Mouse (Mus musculus): ENCODE measurements around the gene Tmem169.

Tmem169 gene

DNA sequence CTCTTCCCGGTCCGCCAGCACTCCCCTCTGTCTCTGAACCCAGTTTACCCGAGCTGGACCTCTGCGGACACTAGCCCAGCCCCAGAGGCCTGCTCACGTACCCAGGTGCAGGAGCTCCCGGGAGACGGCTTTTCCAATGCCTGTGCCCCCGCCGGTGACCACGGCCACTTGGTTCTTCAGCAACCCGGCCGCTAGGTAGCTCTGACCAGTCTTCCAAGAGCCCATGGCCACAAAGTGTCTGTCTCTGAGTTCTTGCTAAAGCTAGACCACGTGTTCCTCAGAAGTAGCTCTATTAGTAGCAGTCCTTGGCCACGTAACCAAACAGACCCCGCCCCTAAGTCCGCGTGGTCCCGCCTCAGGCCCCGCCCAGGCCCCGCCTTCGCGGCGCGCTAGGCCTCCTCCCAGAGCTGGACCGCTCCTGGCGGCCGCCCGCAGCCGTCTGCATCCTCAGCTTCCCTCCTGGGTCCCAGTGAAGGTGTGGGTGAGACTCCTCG lies at the start of gene Tmem169, which contains the start of gene Pecr:
Tmem169 (plus strand) TSS at position 378 of the 494 bp plus-strand sequence.
Pecr (minus strand) TSS at position 323 of the 494 bp plus-strand sequence.
- in situ Hi-C loops (cut with MboI, MseI) = loop anchor here (10.0 kb wide), 1 partner anchor 301 kb away; the partner anchor contains the start of gene Smarcal1

- in situ Hi-C loops (cut with MboI, MseI) = loop anchor here (25.0 kb wide), 1 partner anchor 1726 kb away; no protein-coding TSS in a partner anchor
These were observed 47.7 kb upstream of the Tmem169 start for GRCm38 (mm10) chr1:72236363-72237006.

- in situ Hi-C loops (cut with MboI, MseI) = loop anchor here (25.0 kb wide), 1 partner anchor 1725 kb away; no protein-coding TSS in a partner anchor
These were observed 47.0 kb upstream of the Tmem169 start for GRCm38 (mm10) chr1:72237007-72237775.

DNA sequence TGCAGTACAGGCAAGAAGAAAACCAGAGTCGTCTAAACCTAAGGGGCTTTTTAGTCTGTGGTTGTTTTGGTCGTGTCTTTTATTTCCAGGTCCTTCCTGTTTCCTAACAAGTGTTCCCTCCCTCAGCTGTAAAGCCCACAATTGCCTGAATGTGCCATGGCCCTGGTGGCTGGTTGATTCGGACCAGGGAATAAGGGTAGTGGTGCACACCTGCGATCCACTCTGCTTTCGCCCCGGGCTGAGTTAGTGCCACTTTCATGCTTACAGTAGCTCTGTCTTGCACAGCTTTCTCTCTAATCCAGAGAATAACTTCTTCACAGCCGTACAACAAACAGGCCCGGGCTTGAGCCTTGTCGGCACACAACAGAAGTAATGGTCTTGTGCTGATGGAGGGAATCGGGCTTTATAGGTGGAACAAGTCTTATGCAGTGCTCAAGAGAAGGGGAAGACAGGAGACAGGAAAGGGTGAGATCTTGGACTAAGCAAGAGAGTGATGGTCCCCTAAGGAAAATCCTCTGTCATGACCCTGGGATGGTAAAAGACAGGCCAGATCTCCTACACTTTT lies 46.1 kb upstream of the Tmem169 start:
- in situ Hi-C loops (cut with MboI, MseI) = loop anchor here (25.0 kb wide), 1 partner anchor 1724 kb away; no protein-coding TSS in a partner anchor

GRCm38 (mm10) chr1:72239113-72239512 lies 45.1 kb upstream of the Tmem169 start:
- in situ Hi-C loops (cut with MboI, MseI) = loop anchor here (25.0 kb wide), 1 partner anchor 1723 kb away; no protein-coding TSS in a partner anchor

DNA sequence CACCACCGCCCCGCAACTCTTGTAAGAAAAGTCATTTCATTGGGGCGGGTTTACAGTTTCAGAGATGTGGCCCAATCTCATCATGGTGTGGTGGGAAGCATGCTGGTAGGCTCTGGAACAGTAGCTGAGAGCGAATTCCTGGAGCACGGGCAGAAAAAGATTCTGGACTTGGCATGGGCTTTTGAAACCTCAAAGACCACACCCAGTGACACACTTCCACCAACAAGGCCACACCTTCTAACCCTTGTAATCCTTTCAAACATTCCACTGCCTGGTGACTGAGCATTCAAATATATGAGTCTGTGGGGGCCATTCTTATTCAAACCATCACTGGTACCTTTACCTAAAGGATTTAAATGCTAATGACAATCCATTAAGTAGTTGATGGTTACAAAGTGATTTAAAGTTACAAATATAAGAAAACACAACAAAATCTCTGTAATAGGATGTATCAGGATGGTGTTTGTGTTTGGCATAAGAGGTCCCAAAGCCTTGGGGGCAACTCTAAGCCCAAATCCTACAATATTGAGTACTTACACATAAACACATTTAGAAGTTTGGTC lies 41.5 kb upstream of the Tmem169 start:
- in situ Hi-C loops (cut with MboI, MseI) = loop anchor here (25.0 kb wide), 1 partner anchor 1720 kb away; no protein-coding TSS in a partner anchor

GRCm38 (mm10) chr1:72243656-72244316 lies 40.4 kb upstream of the Tmem169 start:
- in situ Hi-C loops (cut with MboI, MseI) = loop anchor here (25.0 kb wide), 1 partner anchor 1719 kb away; no protein-coding TSS in a partner anchor

GRCm38 (mm10) chr1:72244317-72245036 lies 39.7 kb upstream of the Tmem169 start:
- in situ Hi-C loops (cut with MboI, MseI) = loop anchor here (25.0 kb wide), 1 partner anchor 1718 kb away; no protein-coding TSS in a partner anchor

DNA sequence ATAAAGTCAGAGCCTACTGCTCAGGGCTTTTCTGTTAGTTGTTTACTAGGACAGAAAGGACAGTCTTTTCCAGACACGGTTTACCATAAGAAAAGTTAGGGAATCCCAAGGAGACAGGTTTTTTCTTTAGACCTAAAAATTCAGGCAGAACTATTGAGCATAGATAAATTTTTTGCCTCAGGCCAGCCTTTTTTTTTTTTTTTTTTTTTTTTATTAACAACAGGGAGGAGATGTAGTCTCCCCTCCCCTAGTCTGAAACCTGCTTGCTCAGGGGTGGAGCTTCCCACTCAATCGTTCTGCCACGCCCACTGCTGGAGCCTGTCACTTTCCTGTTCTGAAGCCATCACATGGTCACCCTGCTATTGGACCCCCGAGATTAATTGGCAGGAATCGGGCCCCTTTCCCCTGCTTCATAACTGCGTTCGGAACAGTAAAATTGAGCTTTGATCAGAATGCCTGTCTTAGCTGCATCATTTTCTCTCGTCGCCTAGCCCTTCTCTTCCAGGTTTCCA lies 35.9 kb upstream of the Tmem169 start:
- in situ Hi-C loops (cut with MboI, MseI) = loop anchor here (25.0 kb wide), 1 partner anchor 1714 kb away; no protein-coding TSS in a partner anchor

- in situ Hi-C loops (cut with MboI, MseI) = loop anchor here (10.0 kb wide), 1 partner anchor 53 kb away; the partner anchor contains the start of gene Xrcc5
These were observed 32.4 kb upstream of the Tmem169 start for GRCm38 (mm10) chr1:72251806-72252205.

DNA sequence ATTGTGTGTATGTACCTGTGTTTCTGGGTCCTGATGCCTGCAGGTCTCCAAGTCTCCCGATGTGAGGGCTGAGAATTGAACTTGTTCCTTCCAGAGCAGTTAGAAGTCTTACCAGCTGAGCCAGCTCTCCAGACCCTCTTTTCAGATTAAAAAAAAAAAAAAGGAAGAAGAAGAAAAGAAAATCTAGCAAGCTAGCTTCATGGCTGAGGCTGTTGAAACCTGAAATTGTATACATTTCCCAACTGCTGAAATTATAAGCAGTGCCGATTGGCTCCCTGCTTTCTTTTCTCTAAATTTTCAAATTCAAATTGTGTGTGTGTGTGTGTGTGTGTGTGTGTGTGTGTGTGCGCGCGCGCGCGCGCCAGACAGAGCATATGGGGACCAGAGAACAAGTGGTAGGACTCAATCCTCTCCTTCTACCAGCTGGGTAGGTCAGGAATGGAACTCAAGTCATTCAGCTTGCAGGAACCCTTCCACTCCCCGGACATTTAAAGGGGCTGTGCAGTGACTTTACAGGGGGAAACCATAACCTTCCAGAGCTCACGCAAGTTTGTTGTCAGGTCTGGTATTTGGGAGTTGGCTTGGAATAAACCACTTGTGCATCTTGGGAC lies 30.2 kb upstream of the Tmem169 start:
- in situ Hi-C loops (cut with MboI, MseI) = loop anchor here (10.0 kb wide), 1 partner anchor 51 kb away; the partner anchor contains the start of gene Xrcc5

GRCm38 (mm10) chr1:72254545-72255061 lies 29.6 kb upstream of the Tmem169 start:
- in situ Hi-C loops (cut with MboI, MseI) = loop anchor here (10.0 kb wide), 1 partner anchor 50 kb away; the partner anchor contains the start of gene Xrcc5

GRCm38 (mm10) chr1:72255062-72255853 lies 28.9 kb upstream of the Tmem169 start:
- in situ Hi-C loops (cut with MboI, MseI) = loop anchor here (10.0 kb wide), 1 partner anchor 50 kb away; the partner anchor contains the start of gene Xrcc5

- in situ Hi-C loops (cut with MboI, MseI) = loop anchor here (10.0 kb wide), 1 partner anchor 49 kb away; the partner anchor contains the start of gene Xrcc5
These were observed 28.4 kb upstream of the Tmem169 start for GRCm38 (mm10) chr1:72255854-72256175.

- in situ Hi-C loops (cut with MboI, MseI) = loop anchor here (10.0 kb wide), 1 partner anchor 48 kb away; the partner anchor contains the start of gene Xrcc5
These were observed 27.6 kb upstream of the Tmem169 start for GRCm38 (mm10) chr1:72256381-72257256.

GRCm38 (mm10) chr1:72263099-72263498 lies 21.1 kb upstream of the Tmem169 start:
- in situ Hi-C loops (cut with MboI, MseI) = no loop called here

DNA sequence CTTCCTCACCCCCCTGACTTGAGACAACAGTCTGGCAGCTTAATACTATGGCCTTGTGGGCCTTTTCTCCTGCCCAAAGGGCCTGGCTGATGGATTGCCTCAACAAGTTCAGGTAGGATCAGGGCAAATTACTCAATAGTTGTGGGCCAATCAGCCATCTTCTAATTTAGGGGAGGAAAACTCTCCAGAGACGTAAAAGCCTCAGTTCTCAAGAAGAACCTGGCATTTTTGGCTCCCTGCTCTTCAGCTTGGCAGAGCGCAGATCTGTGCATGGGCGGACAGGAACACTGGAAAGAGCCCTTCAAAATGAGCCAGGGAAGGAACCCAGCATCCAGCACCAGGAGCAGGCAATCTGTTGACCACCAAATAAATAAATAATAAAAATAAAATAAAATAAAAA lies 6.1 kb upstream of the Tmem169 start:
- in situ Hi-C loops (cut with MboI, MseI) = no loop called here

Measured in regulatory T cell (primary cell).